Mouse (Mus musculus) macrophage (primary cell): ENCODE results near the gene Pygl. TPM values are rescaled to one million over a fixed set of nuclear protein-coding genes. Genes with fewer than 3 reads are reported as not detected.
"Not testable (repeated sequence)": the region's sequence is repeated elsewhere in the genome, so short reads cannot be mapped to it uniquely, and the experiment has no call there.

Experiments
- H3K27ac ChIP-seq: fragments of 350-480 bp; formaldehyde crosslinking; 2 replicates; pipeline ENCODE4 v1.9.0; 2021
- H3K36me3 ChIP-seq: fragments of 350-480 bp; formaldehyde crosslinking; 2 replicates; pipeline ENCODE4 v1.9.0; 2021; ENCODE audit errors: inconsistent target
- H3K4me3 ChIP-seq: fragments of 350-480 bp; formaldehyde crosslinking; 2 replicates; pipeline ENCODE4 v1.9.0; 2021; ENCODE audit errors: inconsistent target
- H3K79me2 ChIP-seq: fragments of 350-480 bp; formaldehyde crosslinking; 2 replicates; pipeline ENCODE4 v1.9.0; 2021; ENCODE audit errors: inconsistent target
- WGBS: methylation state at CpG from one replicate; pipeline ENCODE4 v1.1.7; 2026; ENCODE audit warnings: inconsistent platforms; ENCODE audit not compliant: missing documents; 5-methylcytosine and 5-hydroxymethylcytosine counted together
- polyA plus RNA-seq: library from polyadenylated mRNA; stranded (reverse); fragments of 250-400 nt; gene quantifications from 3 replicates; pipeline ENCODE4 v1.2.4, GENCODE M21; 2018; ENCODE audit warnings: inconsistent platforms

Gene Pygl
- polyA plus RNA-seq, 1 experiment from 2014 or later, result 51.6 TPM

- H3K36me3 ChIP-seq, result peaks cover 15% of the 10 kb centered on the region; the same call in 1 of the 2 replicates
- no peaks in the 10 kb centered on the region for H3K79me2 ChIP-seq
- H3K27ac ChIP-seq, result no peak overlapping the region
- no peak overlapping the region for H3K4me3 ChIP-seq
- WGBS, result 92% methylated on average over 6 of the region's 6 CpGs
Observed at GRCm38 (mm10) chr12:70213601-70214000, 17.7 kb downstream of the Pygl start.

DNA sequence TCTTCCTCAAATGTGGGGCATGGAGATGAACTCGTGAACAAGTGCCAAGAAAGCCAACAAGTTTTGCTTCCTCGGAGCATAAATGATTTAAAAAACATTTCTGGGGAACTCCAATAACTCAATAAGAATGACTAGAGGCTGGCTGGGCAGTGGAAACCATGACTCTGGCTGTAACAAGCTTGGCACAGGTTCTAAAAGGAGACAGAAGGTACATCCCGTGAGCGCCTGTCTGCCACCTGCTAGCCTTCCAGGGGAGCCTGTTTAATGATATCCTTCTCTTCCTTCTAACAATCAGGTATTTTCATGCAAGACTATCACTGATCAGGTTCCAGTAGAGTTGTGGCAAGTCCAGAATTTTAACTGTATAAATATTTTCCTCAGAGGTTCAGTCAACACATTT, 18.8 kb downstream of the Pygl start:
- Histone ChIP-seq H3K4me3 (no peak overlapping the region), H3K79me2 (no peaks in the 10 kb centered on the region), H3K27ac (no peak overlapping the region), H3K36me3 (peaks cover 22% of the 10 kb centered on the region; the same call in 1 of the 2 replicates)
- 90% methylated on average over 4 of the region's 4 CpGs for WGBS

- H3K79me2 ChIP-seq, result no peaks in the 10 kb centered on the region
- WGBS, result 91% methylated on average over 5 of the region's 5 CpGs
- peaks cover 33% of the 10 kb centered on the region for H3K36me3 ChIP-seq
- no peak overlapping the region for H3K4me3 ChIP-seq
- H3K27ac ChIP-seq, result no peak overlapping the region
Observed at GRCm38 (mm10) chr12:70208214-70208613, 23.1 kb downstream of the Pygl start.

DNA sequence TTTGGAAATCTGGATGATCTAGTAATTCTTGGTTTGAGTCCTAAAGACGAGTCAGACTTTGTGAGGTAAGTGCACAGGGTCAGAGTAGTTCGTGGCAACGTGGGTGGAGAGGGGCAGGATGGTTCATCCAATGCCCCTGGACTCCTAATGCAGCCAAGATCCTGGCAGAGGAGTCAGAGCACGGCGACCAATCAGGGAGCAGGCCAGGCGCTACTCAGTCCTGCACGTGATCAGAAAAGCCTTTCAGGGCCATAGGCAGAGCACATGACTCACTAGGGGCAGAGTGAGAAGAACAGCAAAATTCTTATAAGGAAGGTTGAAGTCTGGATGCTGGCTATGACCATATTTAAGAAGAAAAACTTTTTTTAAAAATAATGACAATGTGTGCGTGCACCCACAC, 26.9 kb downstream of the Pygl start:
- H3K79me2 ChIP-seq, result no peaks in the 10 kb centered on the region
- no peak overlapping the region for H3K4me3 ChIP-seq
- H3K36me3 ChIP-seq, result peaks cover 49% of the 10 kb centered on the region
- no peak overlapping the region for H3K27ac ChIP-seq
- WGBS, result 99% methylated on average over 8 of the region's 8 CpGs

DNA sequence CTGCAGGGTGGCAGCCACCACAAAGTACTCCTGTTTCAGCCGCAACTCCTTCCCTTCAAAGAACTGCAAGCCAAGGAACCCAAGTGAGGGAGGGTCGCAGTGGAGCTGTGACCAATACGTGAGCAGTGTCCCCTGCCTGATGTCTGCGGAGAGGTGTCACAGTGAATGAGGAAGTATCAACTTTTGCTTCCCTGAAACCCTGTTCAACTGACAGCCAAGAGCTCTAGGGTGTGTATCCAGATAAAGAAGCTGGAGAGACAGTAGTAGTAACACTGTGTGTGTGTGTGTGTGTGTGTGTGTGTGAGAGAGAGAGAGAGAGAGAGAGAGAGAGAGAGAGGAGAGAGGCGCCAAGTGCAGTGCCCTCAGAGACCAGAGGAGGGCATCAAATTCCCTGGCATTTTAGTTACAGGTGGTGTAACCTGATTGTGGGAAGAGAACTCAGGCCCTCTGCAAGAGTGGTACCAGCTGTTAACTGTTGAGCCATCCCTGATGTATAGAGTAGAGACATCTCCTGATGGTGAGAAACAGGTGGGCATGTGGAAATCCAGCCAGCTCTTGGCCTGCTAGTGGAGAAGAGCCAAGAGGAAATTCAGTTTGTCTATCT, 29.3 kb downstream of the Pygl start:
- no peaks in the 10 kb centered on the region for H3K79me2 ChIP-seq
- H3K4me3 ChIP-seq, result no peak overlapping the region
- H3K27ac ChIP-seq, result no peak overlapping the region
- peaks cover 47% of the 10 kb centered on the region for H3K36me3 ChIP-seq
- 52% methylated on average over 5 of the region's 5 CpGs for WGBS

GRCm38 (mm10) chr12:70196341-70196740, 34.9 kb downstream of the Pygl start:
- H3K27ac ChIP-seq, result no peak overlapping the region
- WGBS, result 81% methylated on average over 5 of the region's 5 CpGs

GRCm38 (mm10) chr12:70195426-70195825, 35.9 kb downstream of the Pygl start:
- 99% methylated on average over 5 of the region's 6 CpGs for WGBS
- peaks cover 50% of the 10 kb centered on the region for H3K36me3 ChIP-seq

More at GRCm38 (mm10) chr12:70196341-70196740, 34.9 kb downstream of the Pygl start:
- H3K36me3 ChIP-seq, result peaks cover 44% of the 10 kb centered on the region
- H3K4me3 ChIP-seq, result no peak overlapping the region
- H3K79me2 ChIP-seq, result no peaks in the 10 kb centered on the region

DNA sequence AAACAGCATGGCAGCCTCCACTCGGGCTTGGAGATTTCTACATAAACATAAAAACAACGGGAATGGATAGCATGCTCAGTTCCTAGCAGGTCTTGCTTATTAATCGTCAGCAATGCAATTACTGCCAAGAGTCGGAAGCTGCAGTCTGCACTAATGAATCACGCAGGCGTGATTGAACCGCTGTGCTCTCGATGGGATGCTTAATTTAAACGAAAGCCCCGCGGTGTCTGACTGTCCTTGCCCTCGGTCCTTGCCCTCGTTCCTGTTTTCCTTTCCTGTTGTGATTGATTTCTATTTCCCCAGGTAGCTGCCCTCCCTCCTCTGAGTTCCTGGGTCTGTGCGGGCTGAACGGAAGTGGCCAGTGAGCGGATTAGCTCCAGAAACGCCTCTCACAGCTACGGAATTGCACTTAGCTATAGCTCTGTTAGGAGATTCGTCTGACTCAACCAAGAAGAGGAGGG, 39.0 kb downstream of the Pygl start:
- no peak overlapping the region for H3K4me3 ChIP-seq
- H3K79me2 ChIP-seq, result no peaks in the 10 kb centered on the region
- no peak overlapping the region for H3K27ac ChIP-seq
- peaks cover 36% of the 10 kb centered on the region for H3K36me3 ChIP-seq
- WGBS, result 86% methylated on average over 19 of the region's 19 CpGs

More at GRCm38 (mm10) chr12:70195426-70195825, 35.9 kb downstream of the Pygl start:
- no peak overlapping the region for H3K27ac ChIP-seq
- H3K79me2 ChIP-seq, result no peaks in the 10 kb centered on the region
- no peak overlapping the region for H3K4me3 ChIP-seq

GRCm38 (mm10) chr12:70184173-70184783, 47.0 kb downstream of the Pygl start:
- no peaks in the 10 kb centered on the region for H3K79me2 ChIP-seq
- no peak overlapping the region for H3K4me3 ChIP-seq
- 89% methylated on average over 18 of the region's 22 CpGs for WGBS
- no peaks in the 10 kb centered on the region for H3K36me3 ChIP-seq
- H3K27ac ChIP-seq, result no peak overlapping the region

GRCm38 (mm10) chr12:70183507-70183906, 47.8 kb downstream of the Pygl start:
- H3K4me3 ChIP-seq, H3K79me2 ChIP-seq, H3K36me3 ChIP-seq, H3K27ac ChIP-seq: not testable (repeated sequence)
- over 99% methylated on average over 6 of the region's 8 CpGs for WGBS

- 83% methylated on average over 1 of the region's 1 CpGs for WGBS
- no peak overlapping the region for H3K4me3 ChIP-seq
- no peaks in the 10 kb centered on the region for H3K36me3 ChIP-seq
- no peak overlapping the region for H3K27ac ChIP-seq
- H3K79me2 ChIP-seq, result no peaks in the 10 kb centered on the region
Observed at GRCm38 (mm10) chr12:70169969-70170368, 61.3 kb downstream of the Pygl start.

DNA sequence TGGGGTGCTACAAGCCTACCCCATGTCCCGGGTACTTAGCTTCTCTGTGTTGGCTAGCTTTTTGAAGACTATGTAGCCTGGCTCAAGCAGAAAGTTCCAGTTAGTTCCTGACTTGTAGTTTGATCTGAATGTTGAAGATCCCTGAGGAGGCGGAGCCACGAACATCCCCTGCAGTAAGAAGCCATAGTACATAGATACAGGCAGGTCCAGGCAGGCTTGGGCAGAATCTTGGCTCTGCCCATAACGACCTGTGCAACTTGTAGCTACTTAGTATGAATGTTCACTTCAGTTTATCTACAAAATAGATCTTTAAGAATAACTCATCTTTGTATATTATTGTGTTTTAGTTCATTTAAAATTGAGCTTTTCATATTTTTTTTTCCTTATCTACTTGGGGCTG, 63.3 kb downstream of the Pygl start:
- 95% methylated on average over 4 of the region's 4 CpGs for WGBS
- H3K4me3 ChIP-seq, result no peak overlapping the region

DNA sequence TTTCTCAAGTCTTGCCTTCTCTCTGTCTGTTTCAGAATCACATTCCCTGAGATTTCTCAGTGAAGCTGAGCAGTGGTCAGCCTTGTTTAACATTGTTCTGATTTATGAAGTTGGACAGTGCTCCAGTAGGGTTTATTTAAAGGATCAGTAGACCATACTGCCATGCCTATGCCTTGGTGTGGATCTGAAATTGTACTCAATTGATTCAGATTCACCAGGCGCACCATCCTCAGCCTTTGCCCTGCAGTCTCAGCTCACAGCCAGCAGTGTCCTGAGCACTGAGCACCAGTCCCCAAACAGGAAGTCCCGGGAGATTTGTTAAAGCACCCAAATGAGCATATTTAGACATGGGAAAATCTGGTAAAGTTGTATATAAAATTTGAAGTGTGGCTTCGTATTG, 66.5 kb downstream of the Pygl start:
- no peak overlapping the region for H3K4me3 ChIP-seq
- 76% methylated on average over 3 of the region's 3 CpGs for WGBS
- H3K36me3 ChIP-seq, result no peaks in the 10 kb centered on the region
- H3K79me2 ChIP-seq, result no peaks in the 10 kb centered on the region
- H3K27ac ChIP-seq, result no peak overlapping the region

More for the DNA sequence above, 63.3 kb downstream of the Pygl start:
- Histone ChIP-seq H3K79me2 (no peaks in the 10 kb centered on the region), H3K27ac (no peak overlapping the region), H3K36me3 (no peaks in the 10 kb centered on the region)

DNA sequence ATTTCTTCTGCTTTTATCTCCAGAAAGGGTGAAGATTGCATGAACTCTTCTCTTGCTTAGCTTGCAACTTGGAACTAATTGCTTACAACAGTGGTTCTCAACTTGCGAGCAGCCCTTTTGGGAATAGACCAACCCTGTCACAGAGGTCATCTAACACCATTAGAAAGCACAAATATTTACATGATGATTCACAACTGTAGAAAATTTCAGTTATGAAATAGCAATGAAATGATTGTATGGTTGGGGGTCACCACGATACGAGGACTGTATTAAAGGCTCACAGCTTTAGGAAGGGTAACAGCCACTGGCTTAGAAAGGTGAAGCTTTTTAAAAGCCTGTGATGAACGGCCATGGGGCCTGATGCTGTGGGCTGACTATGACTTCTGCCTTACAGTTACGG, 70.2 kb downstream of the Pygl start:
- 95% methylated on average over 5 of the region's 5 CpGs for WGBS
- H3K27ac ChIP-seq, result no peak overlapping the region
- no peak overlapping the region for H3K4me3 ChIP-seq
- no peaks in the 10 kb centered on the region for H3K79me2 ChIP-seq
- H3K36me3 ChIP-seq, result no peaks in the 10 kb centered on the region

GRCm38 (mm10) chr12:70157292-70158066, 73.8 kb downstream of the Pygl start:
- Histone ChIP-seq H3K79me2 (no peaks in the 10 kb centered on the region), H3K27ac (no peak overlapping the region), H3K36me3 (no peaks in the 10 kb centered on the region), H3K4me3 (no peak overlapping the region)
- 83% methylated on average over 5 of the region's 5 CpGs for WGBS
